Mouse (Mus musculus) cerebellum, postnatal 4 days (tissue): ENCODE measurements around the gene Ank3.

ENCODE experiments used
- DNase-seq, 2 experiments: peaks; one replicate each; pipeline ENCODE4 v3.0.0; 2022; ENCODE audit warnings: low spot score in 2 of 2, mixed read lengths in 1 of 2

Gene Ank3

GRCm38 (mm10) chr10:69925285-69926157 lies 526.9 kb downstream of the Ank3 start:
- DNase-seq = no peak

GRCm38 (mm10) chr10:69926158-69926882 lies 527.7 kb downstream of the Ank3 start:
- DNase-seq = no peak

- DNase-seq = no peak
These were observed 528.4 kb downstream of the Ank3 start for GRCm38 (mm10) chr10:69927012-69927411.

- DNase-seq = no peak
These were observed 529.8 kb downstream of the Ank3 start for GRCm38 (mm10) chr10:69928358-69928757.

DNA sequence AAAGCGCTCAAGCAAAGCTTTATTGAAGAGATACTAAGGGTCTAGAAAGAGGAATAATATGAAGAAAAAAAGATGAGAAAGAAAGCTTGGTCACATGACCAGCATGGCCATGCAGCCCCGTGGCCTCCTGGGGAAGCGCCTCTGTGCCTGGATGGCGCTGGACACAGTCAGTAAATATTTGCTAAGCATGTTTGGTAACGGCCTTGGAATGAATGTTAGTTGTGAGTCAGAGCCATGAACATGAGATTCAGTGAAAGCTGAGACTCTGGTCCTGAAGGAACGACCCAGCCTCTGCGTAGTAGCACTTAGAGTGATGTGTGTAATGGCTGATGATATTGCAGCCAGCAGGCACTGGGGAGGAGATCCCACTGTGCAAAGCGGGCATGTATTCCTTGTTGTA lies 531.9 kb downstream of the Ank3 start:
- DNase-seq = no peak

DNA sequence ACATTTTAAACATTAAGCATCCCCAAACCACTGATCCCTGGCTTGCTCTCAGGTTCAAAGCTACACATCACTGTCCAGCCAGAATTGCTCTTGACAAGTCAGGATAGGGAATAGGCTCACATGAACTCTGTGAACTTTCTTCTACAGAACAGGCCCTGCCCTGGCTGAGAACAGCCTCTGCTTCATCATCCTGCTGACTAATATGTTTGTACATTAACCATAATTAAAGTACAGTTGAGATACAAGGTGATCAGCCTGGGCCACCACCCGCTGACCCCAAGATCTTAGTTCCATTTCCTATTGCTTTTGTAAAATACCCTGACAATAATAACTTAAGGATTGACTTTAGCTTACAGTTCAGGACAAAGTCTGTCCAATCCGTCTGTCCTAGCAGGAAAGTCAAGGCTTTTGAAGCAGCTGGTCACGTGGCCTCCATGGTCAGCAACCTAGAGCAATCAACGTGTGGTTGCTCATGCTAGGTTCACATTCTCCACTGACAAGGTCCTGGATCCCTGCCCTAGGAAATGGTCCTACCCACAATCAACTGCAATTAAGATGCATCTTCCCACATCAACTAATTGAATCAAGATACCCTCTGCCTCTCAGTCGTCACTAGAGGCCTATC lies 538.0 kb downstream of the Ank3 start:
- DNase-seq = no peak

GRCm38 (mm10) chr10:69937291-69937921 lies 538.8 kb downstream of the Ank3 start:
- no peak for DNase-seq

DNA sequence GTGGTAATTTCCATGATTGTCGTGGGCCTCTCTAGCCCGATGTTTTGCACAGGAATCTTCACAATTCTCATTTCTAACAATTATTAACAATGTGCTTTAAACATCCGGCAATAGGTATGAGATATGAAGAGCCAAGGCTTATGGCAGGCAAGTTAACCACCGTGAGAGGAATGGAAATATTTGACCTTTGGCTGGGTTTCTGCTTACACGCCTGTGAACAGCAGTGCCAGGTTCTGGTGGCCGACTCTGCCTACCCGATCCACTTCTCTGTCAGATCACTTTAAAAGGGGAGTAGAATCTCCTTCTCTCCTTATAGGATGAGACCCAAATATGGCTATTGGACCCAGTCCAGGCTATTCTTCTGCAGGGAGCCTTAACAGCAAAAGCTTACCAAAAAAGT lies 540.6 kb downstream of the Ank3 start:
- no peak for DNase-seq

GRCm38 (mm10) chr10:69939966-69940365 lies 541.4 kb downstream of the Ank3 start:
- DNase-seq = no peak

- DNase-seq = no peak
These were observed 542.4 kb downstream of the Ank3 start for GRCm38 (mm10) chr10:69941001-69941400.

- DNase-seq = no peak
These were observed 546.3 kb downstream of the Ank3 start for GRCm38 (mm10) chr10:69944845-69945244.

DNA sequence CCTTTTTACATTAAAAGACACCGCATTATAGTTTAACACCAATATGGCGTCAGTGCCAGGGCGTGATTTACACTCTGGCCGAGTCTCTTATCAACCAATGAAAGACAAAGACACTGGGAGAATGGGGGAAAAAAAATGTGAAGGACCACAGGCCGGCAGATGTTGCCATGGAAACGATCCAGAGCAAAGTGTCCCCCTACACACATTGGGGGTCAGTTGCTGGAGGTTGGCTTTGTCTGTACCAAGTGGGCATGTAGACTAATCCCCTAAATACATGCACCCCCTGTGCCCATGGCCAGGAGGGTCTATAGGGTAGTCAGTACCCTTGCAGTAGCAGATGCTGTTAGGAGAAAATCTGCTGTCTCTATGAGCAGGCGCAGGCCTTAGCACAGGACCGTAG lies 547.3 kb downstream of the Ank3 start:
- DNase-seq = no peak

GRCm38 (mm10) chr10:69946271-69946670 lies 547.7 kb downstream of the Ank3 start:
- DNase-seq = no peak

DNA sequence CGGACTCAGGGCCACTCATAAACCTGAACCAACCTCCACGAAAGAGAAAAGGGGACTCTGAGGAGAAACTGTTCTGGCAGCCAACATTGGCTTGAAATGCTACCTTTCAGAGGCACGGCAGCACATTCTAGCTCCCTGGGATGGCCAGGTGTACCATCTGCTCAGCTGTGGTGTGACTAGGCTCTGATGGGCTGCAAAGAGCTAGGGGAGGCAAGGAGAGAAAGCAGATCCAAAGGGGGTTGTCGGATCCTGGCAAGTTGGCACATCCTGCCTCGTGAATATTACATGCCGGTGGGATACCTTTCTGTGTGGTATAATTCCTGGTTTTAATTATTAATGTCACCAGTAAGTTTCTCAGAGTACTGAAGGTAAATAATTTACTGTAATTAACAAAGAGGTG lies 548.5 kb downstream of the Ank3 start:
- DNase-seq = no peak

- DNase-seq = no peak
These were observed 551.8 kb downstream of the Ank3 start for GRCm38 (mm10) chr10:69950236-69950918.

- no peak for DNase-seq
These were observed 552.3 kb downstream of the Ank3 start for GRCm38 (mm10) chr10:69950919-69951236.

DNA sequence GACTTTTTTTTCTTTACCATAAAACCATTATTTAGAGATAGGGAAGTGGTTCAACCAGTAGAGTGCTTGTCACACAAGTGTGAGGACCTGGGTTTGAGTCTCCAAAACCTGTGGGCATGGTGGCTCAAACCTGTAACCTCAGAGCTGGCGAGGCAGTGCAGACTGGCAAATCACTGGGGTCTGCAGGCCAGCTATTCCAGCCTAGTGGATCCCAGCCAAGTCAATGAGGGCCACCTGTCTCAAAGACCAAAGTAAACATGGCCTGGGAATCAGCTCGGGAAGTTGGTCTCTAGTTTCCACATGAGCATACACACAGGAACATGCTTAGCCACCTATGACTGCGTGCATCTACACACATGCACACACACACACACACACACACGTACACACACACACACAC lies 552.9 kb downstream of the Ank3 start:
- no peak for DNase-seq

GRCm38 (mm10) chr10:69952316-69952715 lies 553.7 kb downstream of the Ank3 start:
- DNase-seq = no peak

GRCm38 (mm10) chr10:69954657-69955267 lies 556.2 kb downstream of the Ank3 start:
- no peak for DNase-seq

DNA sequence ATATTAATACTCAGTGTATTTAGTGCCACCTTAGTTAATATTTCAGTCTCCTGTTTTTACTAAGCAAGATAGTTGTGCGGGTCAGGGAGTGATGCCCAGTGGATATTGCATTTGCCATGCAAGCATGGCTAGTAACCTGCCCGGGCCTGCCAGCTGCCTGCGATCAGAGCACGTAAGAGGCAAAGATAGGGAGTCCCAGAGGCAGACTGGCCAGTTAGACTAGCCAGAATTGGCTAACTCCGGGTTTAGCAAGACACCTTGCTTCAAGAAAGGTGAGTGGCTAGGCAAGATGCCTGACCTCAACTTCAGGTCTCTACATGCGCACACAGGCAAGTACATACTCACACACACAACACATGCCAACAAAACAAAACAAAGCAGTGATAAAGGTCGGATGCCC lies 563.7 kb downstream of the Ank3 start:
- DNase-seq = no peak

GRCm38 (mm10) chr10:69962976-69963375 lies 564.4 kb downstream of the Ank3 start:
- DNase-seq = no peak
